Mouse (Mus musculus) thymus, adult 18-20 months (tissue): ENCODE measurements around the gene Sarnp.
"Not testable (repeated sequence)": the region's sequence is repeated elsewhere in the genome, so short reads cannot be mapped to it uniquely, and the experiment has no call there.

ENCODE experiments used
- DNase-seq, 2 experiments: peaks; one replicate each; pipeline ENCODE4 v3.0.0; 2022; ENCODE audit warnings: mixed read lengths in 2 of 2

The Sarnp gene

DNA sequence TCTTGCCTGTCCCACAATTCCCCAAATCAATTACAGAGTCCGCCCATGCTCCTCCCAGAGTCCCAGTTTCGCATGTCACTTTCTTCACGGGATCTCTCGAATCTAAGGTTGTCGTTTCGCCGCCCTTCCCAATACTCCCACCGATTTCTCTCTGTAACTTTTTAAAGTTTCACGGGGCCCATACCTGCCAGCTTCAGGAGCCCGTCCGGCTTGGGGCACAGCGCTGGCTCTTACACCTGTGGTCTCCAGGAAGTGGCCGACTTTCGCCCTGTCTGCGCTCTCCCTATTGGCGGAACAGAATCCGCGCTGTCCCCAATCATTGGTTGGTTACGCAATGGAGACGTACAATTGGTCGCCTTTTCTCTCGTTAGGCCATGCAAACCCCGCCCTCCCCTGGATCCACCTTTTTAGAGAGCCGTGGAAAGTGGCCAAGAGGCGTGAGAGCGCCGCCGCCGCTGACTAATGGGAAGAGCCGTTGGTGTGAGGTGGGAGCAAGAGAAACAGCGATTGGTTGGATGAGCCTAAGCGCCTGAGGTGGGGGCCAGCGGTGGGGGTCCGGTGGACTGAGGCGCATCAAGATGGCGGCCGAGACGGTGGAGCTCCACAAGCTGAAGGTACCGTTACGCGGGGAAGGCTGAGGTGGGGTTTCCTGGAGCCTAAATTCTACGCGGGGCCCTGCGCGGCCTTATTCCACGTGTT is 4.4 kb downstream of the Sarnp start, which contains the start of gene Ormdl2:
Gene Ormdl2 (minus strand): TSS at position 288 of the 699 bp plus-strand sequence.
- DNase-seq, result peak; percentile 92 to 96

DNA sequence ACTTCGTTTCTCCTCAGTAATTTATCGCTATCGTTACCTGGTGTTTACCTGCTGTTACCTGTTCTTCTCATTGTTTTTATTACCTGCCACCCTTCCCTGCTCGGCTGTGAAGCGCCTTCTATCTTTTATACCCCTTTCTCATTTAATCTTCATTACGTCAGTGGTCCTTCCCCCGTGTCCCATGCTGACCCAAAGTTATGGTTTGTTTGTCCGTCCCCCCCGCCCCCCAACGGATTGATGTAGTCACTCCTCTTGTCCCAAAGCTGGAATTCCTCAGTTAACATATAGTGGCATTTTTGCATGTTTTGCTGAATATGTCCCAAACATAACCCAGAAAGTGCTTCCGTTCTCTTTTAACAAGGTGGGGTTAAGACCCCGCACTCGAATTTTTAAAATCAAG is 5.0 kb downstream of the Sarnp start:
- no peak for DNase-seq

DNA sequence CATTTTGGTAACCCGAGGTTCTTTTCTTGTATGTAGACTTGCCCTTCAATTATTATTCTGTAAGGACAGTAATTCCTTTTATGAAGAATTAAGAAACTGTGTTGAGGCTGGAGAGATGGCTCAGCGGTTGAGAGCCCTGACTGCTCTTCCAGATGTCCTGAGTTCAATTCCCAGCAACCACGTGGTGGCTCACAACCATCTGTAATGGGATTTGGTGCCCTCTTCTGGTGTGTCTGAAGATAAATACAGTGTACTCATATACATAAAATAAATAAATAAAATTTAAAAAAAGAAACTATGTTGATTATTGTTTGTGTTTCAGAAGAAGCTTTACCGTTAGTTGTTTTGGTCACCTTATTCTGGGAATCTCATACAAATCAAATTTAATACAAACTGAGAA is 6.0 kb downstream of the Sarnp start:
- not testable (repeated sequence) for DNase-seq

DNA sequence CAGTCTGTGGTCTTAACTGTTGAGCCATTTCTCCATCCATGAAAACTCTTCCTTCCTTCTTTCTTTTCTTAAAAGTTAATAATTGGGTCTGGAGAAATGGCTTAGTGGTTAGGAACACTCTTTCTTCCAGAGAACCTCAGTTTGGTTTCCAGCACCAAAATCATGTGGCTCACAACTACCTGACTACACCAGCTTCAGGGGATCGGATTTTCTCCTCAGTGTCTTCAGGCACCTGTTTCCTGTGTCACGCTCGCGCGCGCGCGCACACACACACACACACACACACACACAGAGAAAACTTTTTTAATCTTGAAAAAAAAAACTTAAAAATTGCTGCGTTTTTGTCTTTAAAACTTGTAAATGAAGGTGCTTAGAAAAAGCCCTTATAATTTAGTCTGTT is 6.7 kb downstream of the Sarnp start:
- DNase-seq, result no peak

DNA sequence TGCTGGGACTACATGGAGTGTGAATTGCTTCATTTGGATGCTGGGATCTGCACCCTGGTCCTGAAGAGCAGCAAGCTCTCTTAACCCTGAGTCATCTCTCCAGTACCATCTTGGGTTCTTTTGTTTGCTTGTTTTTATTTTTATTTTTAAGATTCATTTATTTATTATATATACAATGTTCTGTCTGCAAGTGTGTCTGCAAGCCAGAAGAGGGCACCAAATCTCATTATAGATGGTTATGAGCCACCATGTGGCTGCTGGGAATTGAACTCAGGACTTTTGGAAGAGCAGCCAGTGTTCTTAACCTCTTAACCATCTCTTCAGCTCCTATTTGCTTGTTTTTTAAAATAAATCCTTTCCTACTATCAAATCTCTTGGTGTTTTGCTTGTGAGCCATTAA is 20.3 kb downstream of the Sarnp start:
- DNase-seq, result no peak

DNA sequence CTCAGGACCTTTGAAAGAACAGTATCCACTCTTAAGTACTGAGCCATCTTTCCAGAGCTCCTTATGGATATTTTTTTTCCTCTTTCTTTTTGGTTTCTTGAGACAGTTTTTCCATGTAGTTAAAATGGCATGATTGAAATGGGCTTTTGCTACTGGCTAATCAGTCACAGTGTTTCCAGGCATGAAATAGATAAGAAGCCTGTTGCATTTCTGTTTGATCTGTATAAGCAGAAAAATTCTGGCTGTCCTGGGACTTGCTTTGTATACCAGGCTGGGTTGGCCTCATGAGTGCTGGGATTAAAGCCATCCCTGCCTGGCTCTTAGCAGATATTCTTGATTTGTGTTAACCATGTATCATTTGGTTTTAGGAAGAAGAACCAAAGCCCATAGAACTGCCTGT is 22.3 kb downstream of the Sarnp start:
- no peak for DNase-seq

DNA sequence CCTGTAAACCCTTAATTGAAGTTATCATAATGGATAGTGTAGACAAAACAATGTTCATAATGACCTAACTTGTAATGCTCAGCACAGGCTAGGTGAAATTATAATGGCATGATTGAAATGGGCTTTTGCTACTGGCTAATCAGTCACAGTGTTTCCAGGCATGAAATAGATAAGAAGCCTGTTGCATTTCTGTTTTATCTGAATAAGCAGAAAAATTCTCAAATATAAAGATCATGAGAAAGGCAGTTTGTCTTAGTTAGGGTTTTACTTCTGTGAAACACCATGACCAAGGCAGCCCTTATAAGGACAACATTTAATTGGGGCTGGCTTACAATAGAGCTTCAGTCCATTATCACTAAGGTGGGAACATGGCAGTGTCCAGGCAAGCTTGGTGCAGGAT is 23.5 kb downstream of the Sarnp start:
- no peak for DNase-seq

DNA sequence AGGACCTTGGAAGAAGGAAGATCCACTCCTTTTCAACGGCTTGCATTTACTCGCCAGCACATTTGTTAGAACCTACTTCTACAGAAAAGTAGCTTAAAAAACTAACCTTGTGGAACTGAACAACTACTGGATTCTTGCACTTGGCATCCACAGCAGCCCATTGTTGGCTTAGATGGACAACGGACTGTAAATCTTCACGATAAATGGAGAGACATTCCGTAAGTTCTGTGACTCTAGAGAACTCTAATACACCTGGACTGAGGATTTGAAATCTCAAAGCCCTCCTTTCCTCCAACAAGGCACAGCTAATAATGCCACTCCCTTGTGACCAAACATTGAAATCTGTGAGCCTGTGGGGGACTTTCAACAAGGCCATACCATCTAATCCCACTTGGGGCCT is 26.1 kb downstream of the Sarnp start:
- no peak for DNase-seq

DNA sequence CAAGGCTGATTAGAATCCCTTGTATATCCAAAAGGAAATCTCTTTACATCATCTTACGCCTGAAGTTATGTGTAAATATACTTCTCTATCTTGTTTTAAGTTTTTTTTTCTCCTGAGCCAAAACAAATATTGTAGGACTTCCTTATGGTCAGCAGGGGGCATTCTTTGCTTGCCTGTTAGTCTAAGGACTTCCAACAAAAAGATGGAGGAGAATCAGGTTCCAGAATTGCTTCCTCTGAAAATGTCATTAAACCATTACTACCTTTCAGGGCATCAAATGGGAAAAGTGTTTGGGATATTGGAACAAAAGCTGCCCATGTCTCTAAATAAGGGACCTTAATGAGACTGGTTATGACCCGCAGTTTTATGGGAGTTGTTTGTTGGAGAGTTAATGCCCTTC is 28.4 kb downstream of the Sarnp start:
- DNase-seq, result no peak

DNA sequence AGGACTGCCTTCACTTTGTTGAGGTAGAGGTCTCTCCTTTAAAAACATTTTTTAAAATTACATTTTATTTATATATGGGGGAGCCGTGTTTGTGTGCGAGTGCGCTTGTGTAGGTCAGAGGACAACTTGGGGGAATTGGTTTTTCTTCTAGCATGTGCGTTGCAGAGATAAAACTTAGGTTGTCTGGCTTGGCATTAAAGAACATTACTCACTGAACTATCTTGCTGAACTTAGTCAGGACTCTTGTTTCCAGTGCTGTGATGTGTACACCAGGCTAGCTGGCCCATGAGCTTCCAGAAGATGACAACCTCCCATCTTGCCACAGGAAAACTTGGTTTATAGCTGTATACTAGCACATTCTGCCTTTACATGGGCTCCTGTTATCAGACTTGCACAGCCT is 29.5 kb downstream of the Sarnp start:
- no peak for DNase-seq

DNA sequence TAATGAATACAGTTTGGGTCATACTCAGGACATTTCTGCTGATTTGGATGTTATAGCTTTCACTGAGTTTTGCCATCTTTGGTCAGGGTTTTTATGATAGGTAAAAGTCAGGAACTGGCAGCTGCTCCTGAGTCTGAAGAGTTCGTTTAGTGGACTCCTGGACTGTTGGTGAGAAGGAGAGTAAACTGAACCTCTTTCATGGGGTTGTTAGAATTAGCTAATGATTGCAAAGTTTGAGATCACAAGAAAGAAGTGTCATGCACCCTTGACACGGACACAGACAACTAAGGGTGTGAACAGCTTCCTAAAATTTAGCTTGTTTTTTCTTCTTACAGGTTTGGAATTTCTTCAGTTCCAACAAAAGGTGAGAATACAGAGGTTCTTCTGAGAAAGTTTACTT is 31.3 kb downstream of the Sarnp start:
- no peak for DNase-seq

DNA sequence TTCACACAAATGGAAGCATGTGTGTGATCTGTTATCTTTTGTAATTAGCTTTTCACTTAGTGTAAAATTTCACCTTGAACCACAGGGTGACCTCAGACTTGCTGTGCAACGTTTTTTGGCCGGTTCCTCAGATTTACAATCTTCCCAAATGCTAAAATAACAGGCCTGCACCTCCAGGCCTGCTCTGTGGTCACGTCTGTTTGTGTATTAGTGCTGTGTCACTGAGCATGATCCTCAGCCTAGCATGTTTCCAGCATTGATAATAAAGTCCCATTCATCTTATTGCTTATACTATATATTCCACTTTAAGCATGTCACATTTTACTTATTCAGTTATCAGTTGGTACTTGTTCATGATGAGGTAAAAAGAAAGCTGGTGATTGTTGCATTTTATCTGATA is 33.2 kb downstream of the Sarnp start:
- no peak for DNase-seq

DNA sequence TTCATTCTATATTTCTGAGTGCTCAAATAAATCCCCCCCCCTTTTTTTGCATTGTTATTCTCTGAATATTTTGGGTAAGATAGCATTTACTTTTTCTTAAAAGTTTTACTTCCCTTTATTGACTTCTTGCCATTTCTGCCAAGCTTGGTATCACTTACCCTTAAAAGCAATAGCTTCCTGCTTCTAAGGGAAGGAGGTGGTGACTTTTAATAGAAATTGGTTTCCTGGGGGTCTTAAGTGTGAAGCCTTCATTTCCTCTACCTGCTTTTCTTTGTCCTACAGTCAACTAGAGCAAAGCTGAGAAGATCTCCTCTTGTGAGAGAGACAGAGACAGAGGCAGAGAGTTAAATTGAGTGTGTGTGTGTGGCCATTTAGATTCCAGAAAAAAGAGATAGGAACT is 44.0 kb downstream of the Sarnp start:
- no peak for DNase-seq

DNA sequence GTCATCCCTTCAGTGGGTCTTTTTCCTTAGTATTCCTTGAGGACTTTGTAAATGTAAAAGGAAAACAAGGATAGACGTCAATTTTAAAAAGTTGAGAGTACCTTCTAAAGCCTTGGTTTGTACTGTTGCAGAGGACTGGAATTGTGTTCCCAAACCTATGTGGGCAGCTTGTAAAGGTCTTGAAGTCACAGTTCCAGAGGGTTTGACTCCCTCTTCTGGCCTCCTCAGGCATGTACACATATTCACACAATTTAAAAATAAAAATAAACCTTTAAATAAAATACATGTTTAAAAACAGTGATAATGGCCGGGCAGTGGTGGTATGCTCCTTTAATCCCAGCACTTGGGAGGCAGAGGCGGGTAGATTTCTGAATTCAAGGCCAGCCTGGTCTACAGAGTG is 48.9 kb downstream of the Sarnp start:
- no peak for DNase-seq

DNA sequence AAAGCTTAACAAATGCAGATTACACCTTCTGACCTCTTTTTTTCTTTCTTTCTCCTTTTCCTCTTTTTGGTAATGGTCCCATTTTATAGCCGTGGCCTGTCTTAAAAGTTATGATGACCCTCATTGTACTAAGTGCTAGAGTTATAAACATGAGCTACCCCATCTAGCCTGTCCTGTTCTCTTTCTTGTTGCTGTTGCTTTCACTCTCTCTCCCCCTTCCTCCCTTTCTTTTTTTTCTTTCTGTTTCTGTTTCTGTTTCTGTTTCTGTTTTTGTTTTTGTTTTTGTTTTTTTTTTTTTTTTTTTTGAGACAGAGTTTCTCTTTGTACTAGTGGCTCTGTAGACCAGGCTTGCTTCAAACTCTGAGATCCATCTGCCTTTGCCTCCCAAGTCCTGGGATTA is 49.4 kb downstream of the Sarnp start:
- DNase-seq, result no peak

DNA sequence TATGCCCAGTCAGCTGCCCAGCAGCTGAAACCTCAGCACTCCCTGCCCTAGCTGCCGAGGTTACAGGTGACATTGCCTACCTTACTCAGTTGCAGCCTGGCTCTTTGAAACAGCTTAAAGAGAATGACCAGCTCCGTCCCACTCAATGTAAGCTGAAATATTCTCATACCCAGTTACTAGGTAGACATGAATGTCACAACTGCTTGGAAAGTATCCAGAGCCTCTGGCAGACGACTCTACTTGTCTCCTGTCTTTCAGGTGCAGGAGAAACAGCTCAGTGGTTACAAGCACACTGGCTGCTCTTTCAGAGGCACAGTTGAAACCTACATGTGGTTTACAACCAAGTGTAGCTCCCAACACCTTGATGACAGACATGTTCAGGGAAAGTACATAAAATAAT is 53.2 kb downstream of the Sarnp start:
- no peak for DNase-seq

DNA sequence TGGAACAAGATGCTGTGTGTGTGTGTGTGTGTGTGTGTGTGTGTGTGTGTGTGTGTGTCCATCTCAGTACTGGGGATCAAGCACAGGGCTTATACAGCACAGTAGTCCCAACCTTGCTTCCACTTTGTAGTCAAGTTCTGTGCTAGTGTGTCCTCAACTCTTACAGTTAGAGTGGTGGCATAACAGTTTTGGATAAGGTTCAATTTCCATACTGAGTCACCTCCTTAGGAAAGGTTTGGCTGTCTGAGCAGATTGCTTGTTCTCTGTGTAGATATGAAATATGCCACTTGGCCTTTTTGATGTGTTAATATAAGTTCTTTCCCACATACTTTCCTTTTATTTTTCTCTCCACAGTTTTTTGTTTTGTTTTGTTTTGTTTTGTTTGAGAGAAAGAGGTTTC is 61.2 kb downstream of the Sarnp start:
- DNase-seq, result no peak

DNA sequence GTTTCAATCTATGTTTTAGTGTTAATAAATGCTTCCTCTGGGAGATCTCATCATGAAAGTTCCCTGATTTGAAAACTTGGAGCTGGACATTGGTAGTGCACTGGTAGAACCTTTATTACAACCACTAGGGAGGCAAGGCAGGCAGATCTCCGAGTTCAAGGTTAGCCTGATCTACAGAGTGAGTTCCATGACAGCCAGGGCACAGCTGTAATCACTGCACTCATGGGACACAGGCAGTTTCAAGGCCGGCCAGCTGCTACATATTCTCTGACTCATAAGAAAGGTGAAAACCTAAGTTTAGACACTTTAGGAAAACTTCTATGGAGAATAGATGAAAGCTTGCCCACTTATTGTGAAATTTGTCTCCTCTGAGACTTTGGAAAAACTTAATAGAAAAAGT is 61.7 kb downstream of the Sarnp start:
- DNase-seq, result no peak

DNA sequence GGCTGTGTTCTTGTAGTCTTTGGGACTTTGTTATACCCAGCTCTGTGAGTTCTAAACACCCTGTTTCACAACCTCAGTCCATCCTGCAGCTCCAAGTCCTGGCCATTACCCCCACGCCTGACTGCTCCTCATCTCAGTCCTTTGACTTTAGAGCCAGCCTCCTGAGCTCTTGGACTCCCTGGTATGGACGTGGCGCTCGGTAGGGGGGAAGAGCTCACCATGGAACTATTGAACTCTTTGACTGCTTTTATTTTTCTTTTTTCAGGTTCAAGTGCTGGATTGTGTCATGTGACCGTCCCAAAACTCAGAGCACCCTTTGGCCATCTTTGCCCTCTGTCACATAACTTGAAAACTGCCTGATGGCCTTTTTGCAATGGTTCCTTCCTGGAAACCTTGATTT is 64.9 kb downstream of the Sarnp start:
- no peak for DNase-seq

DNA sequence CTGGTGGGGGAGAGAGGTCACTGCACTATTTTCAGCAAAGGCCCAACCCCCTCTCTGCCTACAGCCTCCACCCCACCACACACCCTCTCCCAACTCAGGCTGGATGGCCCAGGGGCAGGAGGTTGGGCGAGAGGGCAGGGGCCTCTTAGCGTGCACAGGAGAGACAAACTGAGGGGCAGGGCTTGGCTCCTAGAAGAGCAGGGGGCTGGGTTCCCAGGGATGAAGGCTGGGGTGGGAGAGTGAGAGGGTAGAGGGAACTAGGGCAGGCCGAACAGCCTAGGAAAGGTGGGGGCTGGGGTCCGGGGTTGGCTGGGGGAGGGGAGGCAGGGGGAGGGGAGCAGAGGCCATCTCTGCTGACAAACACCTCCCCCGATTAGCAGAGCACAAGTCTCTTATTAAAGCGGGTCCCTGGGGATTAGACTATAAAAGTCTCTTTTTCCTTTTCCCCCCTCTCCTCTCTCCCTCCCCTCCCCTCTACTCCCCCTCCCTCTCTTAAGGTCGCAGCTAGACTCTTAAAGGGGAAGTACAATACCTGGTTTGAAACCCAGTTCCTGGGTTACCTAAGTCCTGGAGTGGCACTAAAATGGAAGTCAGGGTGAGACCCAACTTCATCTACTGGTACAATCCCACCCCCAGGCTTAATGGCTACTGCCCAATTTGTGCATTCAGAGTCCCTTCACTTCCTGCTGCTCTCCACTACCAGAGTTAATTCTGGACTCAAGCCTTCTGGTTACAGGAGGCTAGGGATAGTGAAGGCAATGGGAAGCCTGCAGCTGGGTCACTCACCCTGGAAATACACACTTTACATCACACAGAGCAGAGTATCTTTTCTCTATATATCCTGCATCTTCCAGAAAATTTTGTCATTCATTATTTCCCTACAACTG is 72.1 kb downstream of the Sarnp start:
- DNase-seq, result no peak

DNA sequence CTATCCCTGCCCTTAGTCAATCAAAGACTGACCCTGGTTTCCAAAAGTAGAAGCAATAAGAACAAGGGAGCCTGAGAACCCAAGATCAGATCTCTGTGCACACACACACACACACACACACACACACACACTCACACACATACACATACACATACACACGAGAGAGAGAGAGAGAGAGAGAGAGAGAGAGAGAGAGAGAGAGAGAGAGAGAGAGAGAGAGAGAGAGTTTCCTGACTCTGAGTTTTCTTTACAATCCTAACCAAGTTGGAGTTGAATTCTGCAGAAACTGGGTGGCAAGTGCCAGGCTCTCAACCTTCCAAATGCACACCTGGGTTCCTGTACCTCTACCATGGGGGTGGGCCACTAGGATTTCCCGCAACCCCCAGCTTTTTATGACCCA is 72.7 kb downstream of the Sarnp start:
- no peak for DNase-seq

DNA sequence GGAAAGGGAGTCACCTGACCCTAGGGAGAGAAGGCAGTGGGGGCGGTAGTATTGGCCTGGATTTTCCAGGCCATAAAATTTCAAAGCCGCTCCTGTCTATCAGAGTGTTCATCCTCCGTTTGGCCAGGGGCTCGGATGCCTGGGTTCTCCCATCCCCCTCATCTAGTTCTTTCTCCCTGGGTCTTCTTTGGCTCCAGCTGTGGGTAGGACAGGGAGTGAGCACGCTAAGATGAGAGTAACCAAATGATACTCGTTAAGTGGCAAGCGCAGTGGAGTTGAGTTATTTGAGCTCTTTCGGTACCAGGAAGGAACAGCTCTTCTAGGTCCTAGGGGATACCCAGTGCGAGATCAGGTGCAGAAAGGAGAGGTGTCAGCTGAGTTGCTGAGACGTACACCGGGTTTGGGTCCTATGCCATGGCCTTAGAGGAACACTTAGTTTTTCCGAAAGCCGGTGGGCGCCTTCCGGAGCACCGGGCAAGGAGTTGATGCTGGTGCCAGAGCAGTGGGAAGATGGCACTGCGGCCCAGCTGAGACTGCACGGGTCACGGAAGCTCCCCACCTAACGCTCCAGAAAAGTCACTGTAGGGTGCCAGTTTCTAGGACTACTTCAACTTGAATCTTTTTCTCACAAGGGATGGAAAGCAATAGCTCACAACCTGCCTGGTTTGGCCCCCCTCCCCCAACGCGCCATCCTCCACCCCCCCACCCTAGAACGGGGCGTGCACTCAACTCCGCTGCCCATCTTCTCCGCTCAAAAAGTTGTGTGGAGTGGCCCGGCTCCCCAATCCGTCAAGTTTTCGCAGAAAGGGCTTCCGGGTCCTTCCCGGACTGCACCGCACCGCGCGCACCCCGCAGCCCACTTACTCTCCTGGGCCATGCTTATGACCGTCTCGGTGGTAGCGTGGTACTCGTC is 73.5 kb downstream of the Sarnp start:
- no peak for DNase-seq
